ENCODE assay signal across 10 mouse cellular contexts in genomic region chr2:93018854-93019253, GRCm38 (mm10). TPM values are rescaled to one million over a fixed set of nuclear protein-coding genes. Genes with fewer than 3 reads are reported as not detected.
A peak's percentile ranks its signal among the peaks of the same experiment; 100 is the strongest.
DNase-seq lines count a peak whose midpoint lies in the region; ATAC-seq lines count a peak whose summit lies in the region.
"Had no signal": no experiment of that assay in that cellular context is flagged by ENCODE, and none has a peak within 500 bp of the region (broad histone marks: within the 10 kb centered on the region; RNA-seq: fewer than 3 reads in every experiment).

No protein-coding gene starts in this region.

- no peak for ATAC-seq in forebrain, embryonic 14.5 days

- DNase-seq in kidney, adult 11 months = peak; percentile 30
- DNase-seq in kidney, adult 8-10 months = no peak
- peak; percentile 43 for DNase-seq in urinary bladder, postnatal 14 days (ENCODE audit: low spot score)
- no peak for DNase-seq in urinary bladder, postnatal 36 days (ENCODE audit: low spot score in 2 of 2)
- DNase-seq in forebrain, embryonic 14.5 days (ENCODE audit: low spot score) = peak; percentile 69
- DNase-seq in gastrocnemius, adult 18-20 months (ENCODE audit: low spot score) = no peak
- DNase-seq in urinary bladder, postnatal 25 days (ENCODE audit: low spot score) = no peak
- no peak for DNase-seq in B cell, adult 2 months

- no peaks in the 10 kb centered on the region for H3K9me3 ChIP-seq in forebrain, embryonic 14.5 days (replicated peaks; ENCODE audit: control insufficient read depth, low read length)

- no peaks in the 10 kb centered on the region for H3K36me3 ChIP-seq in forebrain, embryonic 14.5 days (ENCODE audit: control insufficient read depth, insufficient read depth, low read length)

- no peak overlapping the region for H3K27ac ChIP-seq in forebrain, embryonic 14.5 days (ENCODE audit: low read depth, low read length)

- H3K9ac ChIP-seq in forebrain, embryonic 14.5 days (ENCODE audit: low read length) = no peak overlapping the region

- 52% methylated on average over 5 of the region's 5 CpGs for WGBS in forebrain, embryonic 14.5 days

- peaks cover 15% of the 10 kb centered on the region for H3K4me1 ChIP-seq in forebrain, embryonic 14.5 days (ENCODE audit: control insufficient read depth, insufficient read depth, low read length)

- H3K4me2 ChIP-seq in forebrain, embryonic 14.5 days (ENCODE audit: low read length) = no peak overlapping the region
- H3K4me2 ChIP-seq: liver, embryonic 11.5 days had no signal

- H3K4me3 ChIP-seq in forebrain, embryonic 14.5 days (ENCODE audit: low read depth, low read length) = no peak overlapping the region
- H3K4me3 ChIP-seq: myocyte had no signal

- no peaks in the 10 kb centered on the region for H3K27me3 ChIP-seq in forebrain, embryonic 14.5 days (replicated peaks; ENCODE audit: control insufficient read depth, insufficient read depth, low read length)

RNA-seq across cellular contexts. Expression of gene Prdm11, which starts 27.1 kb away (rescaled TPM):
- polyA plus RNA-seq in forebrain, embryonic 14.5 days (2014; fragmentation: Nextera tagmentation; extraction: Ambion mirVana) = 0.76 and 0.96 TPM in 2 replicates
- under 1 TPM; 0.39 to 0.90 TPM for total RNA-seq in gastrocnemius, adult 18-20 months (2021)

Comparison
In these comparisons a context has a peak if more than half of its experiments do, and no peak if none do; other contexts are left out.
1. DNase-seq: peak in kidney, adult 11 months (single experiment), urinary bladder, postnatal 14 days (single experiment) and forebrain, embryonic 14.5 days (single experiment); none in kidney, adult 8-10 months (0 of 2), urinary bladder, postnatal 36 days (0 of 2), gastrocnemius, adult 18-20 months (single experiment), urinary bladder, postnatal 25 days (single experiment) and B cell, adult 2 months (0 of 2).